Mouse (Mus musculus) bone marrow macrophage, adult 2 months (primary cell): ENCODE results near the gene 9130213A22Rik. TPM values are rescaled to one million over a fixed set of nuclear protein-coding genes. Genes with fewer than 3 reads are reported as not detected.

Experiments
- H3K27ac ChIP-seq: 2 replicates; pipeline ENCODE4 v1.5.1; 2012; ENCODE audit warnings: low read depth, low read length; ENCODE audit not compliant: insufficient read depth
- H3K4me1 ChIP-seq: 2 replicates; pipeline ENCODE4 v1.6.1; 2012; ENCODE audit warnings: low read length; ENCODE audit not compliant: control insufficient read depth, insufficient read depth
- H3K4me3 ChIP-seq: 2 replicates; pipeline ENCODE4 v1.5.1; 2012; ENCODE audit warnings: mild to moderate bottlenecking, low read length, moderate library complexity; ENCODE audit not compliant: insufficient read depth
- CTCF ChIP-seq: IDR thresholded peaks from 2 replicates; pipeline ENCODE4 v1.5.1; 2012; ENCODE audit warnings: low read depth, mild to moderate bottlenecking, low read length, moderate library complexity
- POLR2A ChIP-seq: IDR thresholded peaks from 2 replicates; pipeline ENCODE4 v1.6.1; 2012; ENCODE audit warnings: mild to moderate bottlenecking, low read depth, low read length, borderline replicate concordance
- polyA plus RNA-seq: library from polyadenylated mRNA; stranded (reverse); fragments of >200 nt; gene quantifications from 2 replicates; pipeline ENCODE4 v1.2.4, GENCODE M21; 2012; ENCODE audit not compliant: missing spikeins, insufficient read depth, insufficient read length

Gene 9130213A22Rik
- 0.35 TPM in 1 of 2 replicates, not detected in the other for polyA plus RNA-seq

DNA sequence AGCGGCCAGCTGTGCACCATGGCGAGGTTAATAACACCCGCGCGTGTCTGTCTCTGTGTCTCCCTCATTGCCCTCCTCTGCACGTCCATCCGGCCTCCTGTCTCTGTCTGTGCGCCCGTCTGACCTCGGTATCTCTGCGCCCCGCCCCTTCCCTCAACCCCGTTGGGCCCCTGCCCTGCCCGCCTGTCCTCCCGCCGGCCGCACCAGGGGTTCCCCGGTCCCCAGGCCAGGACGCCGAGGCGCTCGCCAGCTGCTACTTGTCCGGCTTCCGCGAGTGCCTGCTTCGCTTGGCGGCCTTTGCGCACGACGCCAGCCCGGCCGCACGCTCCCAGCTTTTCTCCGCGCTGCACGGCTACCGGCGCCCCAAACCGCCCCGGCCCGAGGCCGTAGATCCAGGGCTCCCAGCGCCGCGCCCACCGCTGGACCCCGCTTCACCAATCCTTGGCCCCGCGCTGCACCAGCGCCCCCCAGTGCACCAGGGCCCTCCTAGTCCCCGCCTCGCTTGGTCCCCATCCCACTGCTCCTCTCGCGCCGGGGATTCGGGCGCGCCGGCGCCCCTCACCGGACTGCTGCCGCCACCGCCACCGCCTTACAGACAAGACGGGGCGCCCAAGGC is at the start of gene 9130213A22Rik:
9130213A22Rik (minus strand) TSS at position 254 of the 616 bp plus-strand sequence.
- Histone ChIP-seq H3K27ac (no peak within 1 kb of the TSS), H3K4me3 (peak within 1 kb of the TSS; percentile 79), H3K4me1 (peaks cover 19% of the 10 kb centered on the region)
- no peak for TF ChIP-seq CTCF
- no peak for TF ChIP-seq POLR2A

- Histone ChIP-seq H3K27ac (no peak overlapping the region), H3K4me3 (no peak overlapping the region), H3K4me1 (no peaks in the 10 kb centered on the region)
- peak; percentile 90 for TF ChIP-seq CTCF
- no peak for TF ChIP-seq POLR2A
Observed at GRCm38 (mm10) chr11:69171626-69172025, 49.2 kb upstream of the 9130213A22Rik start.

DNA sequence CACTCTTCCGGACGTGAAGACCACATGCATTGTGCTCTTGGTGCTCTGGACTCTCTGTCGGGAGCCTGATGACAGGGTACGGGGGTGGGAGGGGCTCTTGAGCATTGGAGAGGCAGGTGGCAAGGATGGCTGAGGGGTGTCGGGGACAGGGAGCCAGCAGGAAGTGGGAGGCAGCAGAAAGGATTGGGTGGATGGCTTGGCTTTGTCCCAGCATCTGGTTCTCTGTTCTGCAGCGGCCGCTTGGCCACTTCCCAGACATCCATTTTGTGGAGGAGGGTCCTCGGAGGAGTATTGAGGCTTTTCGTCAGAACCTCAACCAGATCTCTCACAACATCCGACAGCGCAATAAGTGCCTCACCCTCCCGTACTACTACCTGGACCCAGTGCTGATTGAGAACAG is 46.9 kb upstream of the 9130213A22Rik start:
- TF ChIP-seq POLR2A (no peak), CTCF (no peak)
- Histone ChIP-seq H3K4me3 (no peak overlapping the region), H3K4me1 (no peaks in the 10 kb centered on the region), H3K27ac (no peak overlapping the region)

GRCm38 (mm10) chr11:69156800-69157199 is 34.4 kb upstream of the 9130213A22Rik start, which contains the start of gene Alox12b:
Gene Alox12b, plus strand, starts transcription at chr11:69156989.
- Histone ChIP-seq H3K4me1 (no peaks in the 10 kb centered on the region), H3K4me3 (no peak within 1 kb of the TSS), H3K27ac (no peak within 1 kb of the TSS)
- TF ChIP-seq CTCF (no peak), POLR2A (no peak)

DNA sequence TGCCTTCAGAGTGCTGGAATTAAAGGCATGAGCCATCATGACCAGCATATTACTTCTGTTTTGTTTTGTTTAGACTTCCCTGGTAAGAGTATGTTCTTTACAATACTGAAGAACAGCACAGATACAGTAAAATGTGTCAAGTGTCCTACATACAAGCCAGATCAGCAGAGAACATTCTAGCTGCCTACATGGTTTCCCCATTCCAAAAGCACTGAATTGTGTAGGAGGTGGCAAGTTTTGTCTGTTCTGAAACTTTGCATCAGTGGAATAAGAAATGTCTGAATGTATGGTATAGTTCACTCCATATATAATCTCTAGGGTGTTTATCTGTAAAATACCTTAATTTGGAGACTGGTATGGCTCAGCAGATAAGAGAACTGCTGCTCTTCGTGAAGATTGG is 33.0 kb upstream of the 9130213A22Rik start:
- Histone ChIP-seq H3K4me3 (no peak overlapping the region), H3K4me1 (no peaks in the 10 kb centered on the region), H3K27ac (no peak overlapping the region)
- TF ChIP-seq CTCF, result no peak
- TF ChIP-seq POLR2A, result no peak

- Histone ChIP-seq H3K4me1 (no peaks in the 10 kb centered on the region), H3K27ac (no peak overlapping the region), H3K4me3 (no peak overlapping the region)
- TF ChIP-seq POLR2A (no peak), CTCF (no peak)
Observed at GRCm38 (mm10) chr11:69153831-69154230, 31.4 kb upstream of the 9130213A22Rik start.

- Histone ChIP-seq H3K4me1 (no peaks in the 10 kb centered on the region), H3K27ac (no peak overlapping the region), H3K4me3 (no peak overlapping the region)
- TF ChIP-seq CTCF (no peak), POLR2A (no peak)
Observed at GRCm38 (mm10) chr11:69151004-69151403, 28.6 kb upstream of the 9130213A22Rik start.

DNA sequence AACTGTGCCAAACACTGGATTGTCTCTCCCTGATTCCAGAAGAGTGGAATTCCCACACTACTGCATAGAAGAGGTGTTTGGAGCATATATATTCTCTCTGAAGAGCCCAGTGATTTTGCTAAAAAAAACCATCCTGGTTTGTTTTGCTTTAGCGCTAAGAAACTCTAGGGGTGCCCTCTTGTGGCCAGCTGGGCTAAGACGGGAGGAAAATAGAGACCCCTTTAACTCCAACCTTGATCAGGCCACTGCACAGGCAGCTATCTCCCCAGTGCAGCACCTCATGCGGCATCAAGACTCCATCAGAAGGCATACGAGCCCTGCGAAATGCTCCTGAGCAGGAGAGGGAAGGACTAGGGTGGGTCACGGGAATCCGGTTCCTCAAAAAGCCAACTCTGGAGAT is 28.1 kb upstream of the 9130213A22Rik start:
- H3K27ac ChIP-seq, result no peak overlapping the region
- TF ChIP-seq CTCF, result peak; percentile 76
- no peak for TF ChIP-seq POLR2A
- H3K4me1 ChIP-seq, result no peaks in the 10 kb centered on the region
- H3K4me3 ChIP-seq, result no peak overlapping the region

DNA sequence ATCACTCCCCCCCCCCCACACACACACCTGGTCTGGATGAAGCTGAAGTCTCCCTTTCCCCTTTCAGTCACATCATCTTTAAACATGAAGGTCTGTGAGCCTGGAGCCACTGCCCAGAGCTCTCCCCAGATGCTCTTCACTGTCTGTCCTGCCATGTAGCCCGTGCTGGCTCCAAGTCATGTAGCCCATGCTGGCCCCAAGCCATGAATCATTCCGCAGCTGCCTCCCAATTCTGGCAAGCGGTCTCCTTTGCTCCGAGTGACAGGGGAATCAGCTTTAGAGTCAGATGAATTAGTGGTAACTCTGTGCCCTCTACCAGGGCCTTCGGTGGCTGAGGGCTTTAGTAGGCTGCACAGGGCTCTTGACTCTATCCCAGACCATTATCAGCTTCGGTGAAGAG is 27.3 kb upstream of the 9130213A22Rik start:
- no peak overlapping the region for H3K27ac ChIP-seq

DNA sequence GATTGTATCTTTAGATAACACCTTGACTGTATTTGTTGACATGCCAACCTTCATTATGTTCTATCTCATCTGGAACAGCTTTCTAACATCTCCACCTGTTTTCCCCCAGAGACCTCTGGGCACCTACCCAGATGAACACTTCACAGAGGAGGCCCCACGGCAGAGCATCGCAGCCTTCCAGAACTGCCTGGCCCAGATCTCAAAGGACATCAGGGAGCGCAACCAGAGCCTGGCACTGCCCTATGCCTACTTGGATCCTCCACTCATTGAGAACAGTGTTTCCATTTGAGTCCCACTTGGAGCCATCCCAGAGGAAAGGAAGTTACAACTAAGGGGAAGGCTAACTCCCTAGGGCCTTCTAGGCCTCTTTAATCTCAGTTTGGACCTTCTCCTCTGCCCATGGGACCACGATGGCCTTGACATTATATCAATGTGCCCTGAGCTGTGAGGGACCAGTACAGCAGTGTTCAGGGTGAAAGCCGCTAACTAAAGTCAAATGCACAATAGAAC is 26.1 kb upstream of the 9130213A22Rik start:
- no peak overlapping the region for H3K27ac ChIP-seq
- H3K4me3 ChIP-seq, result no peak overlapping the region
- TF ChIP-seq CTCF (no peak), POLR2A (no peak)
- H3K4me1 ChIP-seq, result no peaks in the 10 kb centered on the region

More for the DNA sequence above, 27.3 kb upstream of the 9130213A22Rik start:
- Histone ChIP-seq H3K4me3 (no peak overlapping the region), H3K4me1 (no peaks in the 10 kb centered on the region)
- TF ChIP-seq POLR2A (no peak), CTCF (no peak)

DNA sequence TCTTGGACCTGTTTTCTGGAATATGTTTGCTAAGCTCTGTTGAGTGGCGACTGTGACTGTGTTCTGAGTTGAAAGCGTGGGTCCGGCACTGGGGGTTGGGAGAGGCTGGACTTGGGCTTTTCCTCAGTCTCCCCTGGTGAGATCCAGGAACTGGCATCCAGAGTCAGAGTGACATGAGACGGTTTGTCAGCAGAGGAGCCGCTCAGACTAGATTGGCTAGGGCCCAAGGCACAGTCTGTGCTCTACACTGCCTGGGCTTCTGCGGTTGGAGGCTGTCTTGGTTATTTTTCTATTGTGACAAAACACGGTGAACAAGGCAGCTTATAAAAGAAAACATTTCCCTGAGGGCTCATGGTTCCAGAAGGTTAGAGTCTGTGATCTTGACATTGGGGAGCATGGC is 25.2 kb upstream of the 9130213A22Rik start:
- Histone ChIP-seq H3K27ac (no peak overlapping the region), H3K4me3 (no peak overlapping the region), H3K4me1 (no peaks in the 10 kb centered on the region)
- TF ChIP-seq CTCF, result no peak
- no peak for TF ChIP-seq POLR2A
